10 mouse cellular contexts compared by ENCODE assay signal in the genomic region with DNA sequence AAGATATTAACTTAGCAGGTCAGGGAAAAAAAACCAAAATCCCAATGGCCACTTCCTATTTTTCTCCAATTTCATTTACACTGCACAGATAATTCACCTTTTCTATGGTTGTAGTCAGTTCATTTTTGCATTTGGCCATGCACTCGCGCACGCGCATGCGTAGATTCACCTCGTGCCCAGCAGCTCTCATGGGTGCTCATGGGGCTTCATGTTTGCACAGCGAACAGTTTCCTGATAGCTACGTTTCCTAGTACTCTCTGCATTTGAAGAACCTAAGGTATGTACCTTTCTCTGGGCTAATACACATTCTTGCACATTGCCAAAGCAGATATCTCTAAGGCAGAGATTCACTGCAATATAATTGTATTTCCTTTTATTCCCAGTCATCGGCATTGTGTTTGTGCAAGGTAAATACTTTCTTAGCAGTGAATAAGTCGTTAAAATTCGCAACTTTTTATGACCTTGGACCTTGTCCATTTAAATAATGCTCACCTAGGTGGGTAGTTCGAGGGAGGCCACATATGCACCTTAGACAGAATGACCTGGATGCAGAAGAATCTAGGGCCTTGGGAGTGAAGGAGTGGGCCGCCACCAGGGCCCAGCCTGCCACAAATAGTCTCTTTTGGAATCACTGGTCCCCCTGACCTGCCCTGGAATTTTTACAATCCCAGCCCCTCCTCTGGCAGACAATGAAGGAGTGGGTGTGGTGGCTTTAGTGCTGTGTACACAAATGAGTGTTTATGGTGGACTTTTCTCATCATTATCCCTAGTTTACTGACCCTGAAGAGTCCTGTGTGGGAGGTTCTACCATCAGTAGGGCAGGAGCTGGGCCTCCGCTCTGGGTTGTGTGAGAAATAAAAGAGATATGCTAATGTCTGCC. TPM values are rescaled to one million over a fixed set of nuclear protein-coding genes. Genes with fewer than 3 reads are reported as not detected.
DNase-seq lines count a peak whose midpoint lies in the region; ATAC-seq and TF ChIP-seq lines count a peak whose summit lies in the region.
"Had no signal": no experiment of that assay in that cellular context is flagged by ENCODE, and none has a peak within 500 bp of the region (broad histone marks: within the 10 kb centered on the region; RNA-seq: fewer than 3 reads in every experiment).

No protein-coding gene starts in this region.

- peaks cover 3% of the 10 kb centered on the region for H3K27me3 ChIP-seq in forebrain, embryonic 12.5 days
- H3K27me3 ChIP-seq in forebrain, embryonic 10.5 days (ENCODE audit: poor library complexity, severe bottlenecking): peaks cover 12% of the 10 kb centered on the region
- no peaks in the 10 kb centered on the region for H3K27me3 ChIP-seq in intestine, embryonic 14.5 days (replicated peaks; ENCODE audit: control insufficient read depth, insufficient read depth, low read length)
- H3K27me3 ChIP-seq in midbrain, embryonic 11.5 days (ENCODE audit: control insufficient read depth, insufficient read depth, low read length): no peaks in the 10 kb centered on the region

- no peak overlapping the region for H3K9ac ChIP-seq in forebrain, embryonic 12.5 days
- no peak overlapping the region for H3K9ac ChIP-seq in intestine, embryonic 14.5 days (ENCODE audit: low read length)
- H3K9ac ChIP-seq in midbrain, embryonic 11.5 days (ENCODE audit: low read length): no peak overlapping the region

- peaks cover 8% of the 10 kb centered on the region for H3K4me1 ChIP-seq in forebrain, embryonic 12.5 days
- H3K4me1 ChIP-seq in forebrain, embryonic 10.5 days: peaks cover 17% of the 10 kb centered on the region
- H3K4me1 ChIP-seq in intestine, embryonic 14.5 days (replicated peaks; ENCODE audit: control insufficient read depth, insufficient read depth, low read length): peaks cover 14% of the 10 kb centered on the region
- H3K4me1 ChIP-seq in midbrain, embryonic 11.5 days (ENCODE audit: control insufficient read depth, insufficient read depth, low read length): peaks cover 4% of the 10 kb centered on the region; the same call in 1 of the 2 replicates

- H3K4me2 ChIP-seq in forebrain, embryonic 12.5 days: no peak overlapping the region
- H3K4me2 ChIP-seq in intestine, embryonic 14.5 days (ENCODE audit: low read length): no peak overlapping the region
- no peak overlapping the region for H3K4me2 ChIP-seq in midbrain, embryonic 11.5 days

- TF ChIP-seq CTCF in left cerebral cortex, adult 2 months (IDR thresholded peaks at IDR 0.05): no peak

- no peak for DNase-seq in forebrain, embryonic 10.5 days (ENCODE audit: extremely low spot score, low spot score)
- peak; percentile 75 for DNase-seq in ES-CJ7 (ENCODE audit: low read depth, low spot score)
- no peak for DNase-seq in intestine, embryonic 14.5 days (ENCODE audit: low spot score)
- peak; percentile 69 for DNase-seq in midbrain, embryonic 11.5 days (ENCODE audit: low spot score, missing footprints)
- no peak for DNase-seq in testis, postnatal 10 days (ENCODE audit: low spot score)
- no peak for DNase-seq in spleen, adult 18-20 months
- no peak for DNase-seq in left cerebral cortex, adult 2 months (ENCODE audit: extremely low spot score in 1 of 2, low spot score in 2 of 2)

- peak; percentile 24; the same call in 1 of the 2 replicates for ATAC-seq in forebrain, embryonic 12.5 days (ENCODE audit: low FRiP score)
- peak; percentile 41 for ATAC-seq in intestine, embryonic 14.5 days (replicated peaks; ENCODE audit: low FRiP score, low TSS enrichment, low read depth)
- ATAC-seq in midbrain, embryonic 11.5 days (ENCODE audit: low FRiP score): peak; percentile 36

- no peak overlapping the region for H3K27ac ChIP-seq in forebrain, embryonic 12.5 days
- no peak overlapping the region for H3K27ac ChIP-seq in forebrain, embryonic 10.5 days
- H3K27ac ChIP-seq in intestine, embryonic 14.5 days (ENCODE audit: low read depth): peak overlapping the region; percentile 3; the same call in 1 of the 2 replicates
- H3K27ac ChIP-seq in midbrain, embryonic 11.5 days (ENCODE audit: low read depth, low read length): no peak overlapping the region
- H3K27ac ChIP-seq in left cerebral cortex, adult 2 months: no peak overlapping the region

- H3K9me3 ChIP-seq in forebrain, embryonic 12.5 days: no peaks in the 10 kb centered on the region
- no peaks in the 10 kb centered on the region for H3K9me3 ChIP-seq in forebrain, embryonic 10.5 days
- no peaks in the 10 kb centered on the region for H3K9me3 ChIP-seq in intestine, embryonic 14.5 days (ENCODE audit: control insufficient read depth, low read length)
- H3K9me3 ChIP-seq in midbrain, embryonic 11.5 days (ENCODE audit: control insufficient read depth, low read length): no peaks in the 10 kb centered on the region; the same call in 1 of the 2 replicates

- WGBS in forebrain, embryonic 12.5 days: 88% methylated on average over 14 of the region's 14 CpGs
- 88% methylated on average over 14 of the region's 14 CpGs for WGBS in forebrain, embryonic 10.5 days
- WGBS in intestine, embryonic 14.5 days: 74% methylated on average over 14 of the region's 14 CpGs
- 89% methylated on average over 14 of the region's 14 CpGs for WGBS in midbrain, embryonic 11.5 days

- intact Hi-C loops in left cerebral cortex, adult 2 months (cut with DNase I): loop anchor here (1.0 kb wide), 2 partner anchors 88 to 106 kb away; no protein-coding TSS in a partner anchor

- no peak overlapping the region for H3K4me3 ChIP-seq in forebrain, embryonic 12.5 days (replicated peaks)
- H3K4me3 ChIP-seq in forebrain, embryonic 10.5 days: no peak overlapping the region
- no peak overlapping the region for H3K4me3 ChIP-seq in intestine, embryonic 14.5 days (ENCODE audit: low read depth, low read length)
- H3K4me3 ChIP-seq in midbrain, embryonic 11.5 days (ENCODE audit: low read depth, low read length): no peak overlapping the region
- no peak overlapping the region for H3K4me3 ChIP-seq in left cerebral cortex, adult 2 months

- H3K36me3 ChIP-seq in forebrain, embryonic 12.5 days (replicated peaks): no peaks in the 10 kb centered on the region
- no peaks in the 10 kb centered on the region for H3K36me3 ChIP-seq in forebrain, embryonic 10.5 days (replicated peaks)
- no peaks in the 10 kb centered on the region for H3K36me3 ChIP-seq in intestine, embryonic 14.5 days (ENCODE audit: control insufficient read depth, insufficient read depth, low read length)
- H3K36me3 ChIP-seq in midbrain, embryonic 11.5 days (ENCODE audit: control insufficient read depth, insufficient read depth, low read length): no peaks in the 10 kb centered on the region

RNA-seq across cellular contexts. Expression of a gene that starts 6.2 kb away (rescaled TPM):
- not detected in 2 replicates for polyA plus RNA-seq in forebrain, embryonic 12.5 days (2016; fragmentation: Nextera tagmentation; extraction: Ambion mirVana)
- not detected in 2 replicates for polyA plus RNA-seq in forebrain, embryonic 10.5 days (2016; fragmentation: Nextera tagmentation; extraction: Ambion mirVana)
- polyA plus RNA-seq in intestine, embryonic 14.5 days (2014; fragmentation: Nextera tagmentation; extraction: Ambion mirVana): not detected in 2 replicates
- not detected in 2 replicates for polyA plus RNA-seq in midbrain, embryonic 11.5 days (2014; fragmentation: Nextera tagmentation; extraction: Ambion mirVana)
- total RNA-seq in left cerebral cortex, adult 2 months (2021): not detected
- total RNA-seq: adrenal gland, adult 18-20 months; gastrocnemius, adult 8-10 months had no signal

RNA-seq across cellular contexts. Expression of a gene that starts 53.9 kb away (rescaled TPM):
- polyA plus RNA-seq in forebrain, embryonic 12.5 days (2016; fragmentation: Nextera tagmentation; extraction: Ambion mirVana): 24.1 and 25.7 TPM in 2 replicates
- polyA plus RNA-seq in forebrain, embryonic 10.5 days (2016; fragmentation: Nextera tagmentation; extraction: Ambion mirVana): 17.8 and 25.5 TPM in 2 replicates
- 10.7 and 11.7 TPM in 2 replicates for polyA plus RNA-seq in intestine, embryonic 14.5 days (2014; fragmentation: Nextera tagmentation; extraction: Ambion mirVana)
- polyA plus RNA-seq in midbrain, embryonic 11.5 days (2014; fragmentation: Nextera tagmentation; extraction: Ambion mirVana): 13.5 and 14.2 TPM in 2 replicates
- total RNA-seq in left cerebral cortex, adult 2 months (2021): 100 to 1,000 TPM; 115 to 139 TPM

Comparison
In these comparisons a context has a peak if more than half of its experiments do, and no peak if none do; other contexts are left out.
1. DNase-seq: peak in ES-CJ7 (single experiment) and midbrain, embryonic 11.5 days (single experiment); none in forebrain, embryonic 10.5 days (single experiment), intestine, embryonic 14.5 days (single experiment), testis, postnatal 10 days (single experiment), spleen, adult 18-20 months (0 of 2) and left cerebral cortex, adult 2 months (0 of 2).
2. Peak in every context shown above with its lines, with median percentiles within 50 percentile points of each other: ATAC-seq.